Mouse (Mus musculus): Measurements from ENCODE around the gene Olfr1443.

DNA sequence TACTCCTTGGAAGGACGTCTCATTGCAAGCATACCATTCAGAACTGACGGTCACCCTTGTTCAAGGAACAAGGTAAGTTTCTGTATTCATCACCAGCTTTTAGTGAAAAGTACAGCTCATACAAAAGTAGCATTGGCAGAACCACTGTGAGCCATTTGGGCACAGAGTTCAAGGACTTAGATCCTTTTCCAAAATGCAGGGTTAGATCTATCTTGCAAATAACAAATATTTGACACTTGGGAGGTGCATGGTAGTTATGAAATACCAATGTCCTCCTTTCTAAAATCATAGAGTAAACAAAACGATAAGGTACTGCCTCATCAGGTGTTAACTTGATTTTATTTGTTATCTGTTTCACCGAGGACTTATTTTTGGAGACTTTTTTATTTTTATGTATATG, 6.9 kb upstream of the Olfr1443 start:
- no peak for TF ChIP-seq CTCF (conservative IDR thresholded peaks at IDR 0.05; ENCODE audit: low read length)
- no peak for TF ChIP-seq POU5F1 (IDR thresholded peaks at IDR 0.05; ENCODE audit: borderline replicate concordance, low read length)
- no peak for TF ChIP-seq NANOG (IDR thresholded peaks at IDR 0.05; ENCODE audit: borderline replicate concordance, low read length)

Measured in E14TG2a.4 (cell line).